ENCODE assay signal across 21 mouse cellular contexts in genomic region chr13:102758021-102758420, GRCm38 (mm10).
DNase-seq lines count a peak whose midpoint lies in the region; ATAC-seq and TF ChIP-seq lines count a peak whose summit lies in the region.
"Had no signal": no experiment of that assay in that cellular context is flagged by ENCODE, and none has a peak within 500 bp of the region (broad histone marks: within the 10 kb centered on the region; RNA-seq: fewer than 3 reads in every experiment).

No protein-coding gene starts in this region.

- no peak overlapping the region for H3K27ac ChIP-seq in midbrain, embryonic 11.5 days (ENCODE audit: low read depth, low read length)
- no peak overlapping the region for H3K27ac ChIP-seq in midbrain, embryonic 10.5 days (replicated peaks)
- H3K27ac ChIP-seq in bone marrow, adult 2 months (ENCODE audit: control insufficient read depth, insufficient read depth, low read depth, low read length, poor library complexity) = peak overlapping the region; percentile 47
- H3K27ac ChIP-seq: embryonic facial prominence, embryonic 13.5 days; embryonic facial prominence, embryonic 15.5 days; forebrain, embryonic 10.5 days; forebrain, embryonic 12.5 days had no signal

- H3K36me3 ChIP-seq in midbrain, embryonic 11.5 days (ENCODE audit: control insufficient read depth, insufficient read depth, low read length) = no peaks in the 10 kb centered on the region; the same call in 1 of the 2 replicates
- H3K36me3 ChIP-seq in midbrain, embryonic 10.5 days = peaks cover 71% of the 10 kb centered on the region

- WGBS in midbrain, embryonic 11.5 days = 95% methylated on average over 6 of the region's 6 CpGs
- 95% methylated on average over 6 of the region's 6 CpGs for WGBS in midbrain, embryonic 10.5 days
- WGBS in bone marrow, adult 2 months = 86% methylated on average over 6 of the region's 6 CpGs

- no peaks in the 10 kb centered on the region for H3K4me1 ChIP-seq in midbrain, embryonic 11.5 days (ENCODE audit: control insufficient read depth, insufficient read depth, low read length)
- no peaks in the 10 kb centered on the region for H3K4me1 ChIP-seq in midbrain, embryonic 10.5 days
- no peaks in the 10 kb centered on the region; the same call in 1 of the 2 replicates for H3K4me1 ChIP-seq in bone marrow, adult 2 months (ENCODE audit: control insufficient read depth, insufficient read depth, low read length)
- H3K4me1 ChIP-seq: forebrain, embryonic 10.5 days; forebrain, embryonic 12.5 days had no signal

- H3K4me2 ChIP-seq in midbrain, embryonic 11.5 days = no peak overlapping the region
- H3K4me2 ChIP-seq: embryonic facial prominence, embryonic 13.5 days; embryonic facial prominence, embryonic 15.5 days; forebrain, embryonic 12.5 days had no signal

- H3K9ac ChIP-seq in midbrain, embryonic 11.5 days (ENCODE audit: low read length) = no peak overlapping the region
- H3K9ac ChIP-seq: embryonic facial prominence, embryonic 13.5 days; embryonic facial prominence, embryonic 15.5 days; forebrain, embryonic 12.5 days had no signal

- H3K9me3 ChIP-seq in midbrain, embryonic 11.5 days (ENCODE audit: control insufficient read depth, low read length) = no peaks in the 10 kb centered on the region
- H3K9me3 ChIP-seq in midbrain, embryonic 10.5 days (replicated peaks) = no peaks in the 10 kb centered on the region
- H3K9me3 ChIP-seq: embryonic facial prominence, embryonic 13.5 days; embryonic facial prominence, embryonic 15.5 days; forebrain, embryonic 10.5 days; forebrain, embryonic 12.5 days had no signal

- TF ChIP-seq CTCF in bone marrow, adult 2 months (IDR thresholded peaks at IDR 0.05; ENCODE audit: control insufficient read depth, insufficient read depth, low read length) = no peak

- no peak for ATAC-seq in midbrain, embryonic 11.5 days (ENCODE audit: low FRiP score)
- ATAC-seq: forebrain, embryonic 14.5 days; forebrain, embryonic 16.5 days had no signal

- no peak for TF ChIP-seq POLR2A in bone marrow, adult 2 months (IDR thresholded peaks at IDR 0.05; ENCODE audit: borderline replicate concordance, control insufficient read depth, low read depth, low read length)

- H3K4me3 ChIP-seq in midbrain, embryonic 11.5 days (ENCODE audit: low read depth, low read length) = no peak overlapping the region
- no peak overlapping the region for H3K4me3 ChIP-seq in midbrain, embryonic 10.5 days
- H3K4me3 ChIP-seq in bone marrow, adult 2 months (replicated peaks; ENCODE audit: control insufficient read depth, low read depth, low read length) = no peak overlapping the region
- H3K4me3 ChIP-seq: embryonic facial prominence, embryonic 13.5 days; embryonic facial prominence, embryonic 15.5 days; erythroblast, embryonic 14.5 days; forebrain, embryonic 10.5 days; forebrain, embryonic 12.5 days had no signal

- no peaks in the 10 kb centered on the region for H3K27me3 ChIP-seq in midbrain, embryonic 11.5 days (ENCODE audit: control insufficient read depth, insufficient read depth, low read length)
- no peaks in the 10 kb centered on the region for H3K27me3 ChIP-seq in midbrain, embryonic 10.5 days (ENCODE audit: low read depth, poor library complexity, severe bottlenecking)
- H3K27me3 ChIP-seq: embryonic facial prominence, embryonic 13.5 days; embryonic facial prominence, embryonic 15.5 days; forebrain, embryonic 12.5 days had no signal

- peak; percentile 67 for DNase-seq in adrenal gland, adult 2 months
- no peak for DNase-seq in adrenal gland, postnatal 4 days (ENCODE audit: low spot score in 2 of 2)
- DNase-seq in midbrain, embryonic 11.5 days (ENCODE audit: low spot score, missing footprints) = peak; percentile 31
- no peak for DNase-seq in midbrain, embryonic 10.5 days (ENCODE audit: low spot score)
- DNase-seq in adrenal gland, postnatal 14 days = peak; percentile 65
- DNase-seq in layer of hippocampus, adult 9-11 months = no peak
- no peak for DNase-seq in right cerebral cortex, adult 18-20 months
- DNase-seq: cerebellum, adult 11 months; cerebellum, adult 18-20 months; cerebellum, adult 8-10 months; cerebellum, adult 9-11 months; cerebellum, postnatal 36 days; embryo, embryonic 11 days had no signal

Comparison
In these comparisons a context has a peak if more than half of its experiments do, and no peak if none do; other contexts are left out.
1. DNase-seq: peak in adrenal gland, adult 2 months (single experiment), midbrain, embryonic 11.5 days (single experiment) and adrenal gland, postnatal 14 days (single experiment); none in adrenal gland, postnatal 4 days (0 of 2), midbrain, embryonic 10.5 days (single experiment), layer of hippocampus, adult 9-11 months (single experiment) and right cerebral cortex, adult 18-20 months (single experiment).